Mouse (Mus musculus) heart, adult 2 months (tissue): ENCODE measurements at regions not wholly inside any gene's neighbourhood (a gene's known extent, or its start where the extent isn't known, plus 50 kb on each side); places are given as distances from the start of the nearest gene placed in this dataset.

Experiments used
- DNase-seq, 2 experiments: peaks; one replicate each; pipeline ENCODE4 v3.0.0; 2021
- H3K27ac ChIP-seq: fragments of 200-600 bp; 2 replicates; pipeline ENCODE4 v1.8.1; 2022
- H3K27me3 ChIP-seq: fragments of 200-500 bp; 2 replicates; pipeline ENCODE4 v1.6.1; 2012; ENCODE audit warnings: mild to moderate bottlenecking, low read length, inconsistent platforms, mixed read lengths; ENCODE audit not compliant: control insufficient read depth, insufficient read depth
- H3K36me3 ChIP-seq: fragments of 200-500 bp; 2 replicates; pipeline ENCODE4 v1.6.1; 2012; ENCODE audit warnings: low read length, inconsistent platforms; ENCODE audit not compliant: control insufficient read depth, insufficient read depth
- H3K4me1 ChIP-seq: fragments of 200-500 bp; 2 replicates; pipeline ENCODE4 v1.6.1; 2011; ENCODE audit warnings: low read length; ENCODE audit not compliant: control insufficient read depth, insufficient read depth
- H3K4me3 ChIP-seq: fragments of 200-600 bp; 2 replicates; pipeline ENCODE4 v1.8.1; 2022
- H3K79me2 ChIP-seq: fragments of 200-500 bp; replicated peaks from 2 replicates; pipeline ENCODE4 v1.6.1; 2012; ENCODE audit warnings: mild to moderate bottlenecking, inconsistent platforms, low read length, moderate library complexity, mixed read lengths; ENCODE audit not compliant: control insufficient read depth, insufficient read depth
- H3K9ac ChIP-seq: fragments of 200-500 bp; 2 replicates; pipeline ENCODE4 v1.6.1; 2012; ENCODE audit warnings: low read depth, mild to moderate bottlenecking, control low read depth, inconsistent platforms, low read length, mixed read lengths
- CTCF ChIP-seq: fragments of 200-600 bp; IDR thresholded peaks from 2 replicates; pipeline ENCODE4 v1.8.1; 2022; ENCODE audit warnings: antibody characterized with exemption, mild to moderate bottlenecking, moderate library complexity
- EP300 ChIP-seq: fragments of 200-500 bp; IDR thresholded peaks from 2 replicates; pipeline ENCODE4 v1.6.1; 2011; ENCODE audit warnings: low read depth, low read length, control low read depth; ENCODE audit not compliant: insufficient read depth
- POLR2A ChIP-seq: fragments of 200-500 bp; IDR thresholded peaks from 2 replicates; pipeline ENCODE4 v1.6.1; 2011; ENCODE audit warnings: mild to moderate bottlenecking, low read depth, low read length, control low read depth; ENCODE audit not compliant: insufficient read depth
- WGBS: fragments of 180-500 bp; shearing (Covaris S2); methylation state at CpG from one replicate; pipeline ENCODE4 v1.1.7; 2018; 5-methylcytosine and 5-hydroxymethylcytosine counted together
- intact Hi-C: fragments of 180-260 bp; cut with DNase I; formaldehyde crosslinking; loops from one replicate; pipeline ENCODE4 v1.15.1; 2025

DNA sequence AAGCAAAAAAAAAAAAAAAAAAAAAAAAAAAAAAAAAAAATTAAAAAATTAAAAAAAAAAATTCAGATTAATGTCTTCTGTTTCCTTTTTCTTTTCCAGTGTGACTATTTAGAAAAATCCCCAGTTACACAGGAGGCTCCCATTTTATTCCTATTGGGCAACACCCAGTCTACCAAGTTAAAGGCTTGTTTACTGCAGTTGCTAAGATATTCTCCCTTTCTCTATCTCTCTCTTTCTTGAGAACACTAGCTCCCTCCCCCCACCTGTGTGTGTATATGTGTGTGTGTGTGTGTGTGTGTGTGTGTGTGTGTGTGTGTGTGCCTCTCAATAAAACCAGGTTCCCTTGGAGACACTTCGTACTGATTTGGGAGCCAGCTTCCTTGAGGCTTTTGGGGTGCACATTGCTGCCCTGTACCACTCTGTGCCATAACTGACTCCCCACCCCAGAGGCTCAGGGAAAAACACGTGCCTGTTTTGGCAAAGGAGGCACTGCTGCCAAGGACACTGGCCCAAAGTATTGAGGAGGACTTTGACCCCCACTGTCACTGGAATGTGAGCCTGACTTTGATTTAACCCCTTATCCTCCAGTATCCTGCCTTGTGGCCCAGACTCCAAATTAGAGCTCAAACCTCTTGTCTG, 50.3 kb downstream of the Anapc15-ps start:
- no peak for TF ChIP-seq POLR2A
- Histone ChIP-seq H3K79me2 (no peaks in the 10 kb centered on the region), H3K36me3 (no peaks in the 10 kb centered on the region), H3K27me3 (no peaks in the 10 kb centered on the region), H3K4me1 (no peaks in the 10 kb centered on the region), H3K9ac (no peak overlapping the region), H3K27ac (no peak overlapping the region), H3K4me3 (no peak overlapping the region)
- intact Hi-C loops: no loop called here
- DNase-seq: peak in 1 of 2 experiments; percentile 25
- WGBS: 31% methylated on average over 2 of the region's 2 CpGs

DNA sequence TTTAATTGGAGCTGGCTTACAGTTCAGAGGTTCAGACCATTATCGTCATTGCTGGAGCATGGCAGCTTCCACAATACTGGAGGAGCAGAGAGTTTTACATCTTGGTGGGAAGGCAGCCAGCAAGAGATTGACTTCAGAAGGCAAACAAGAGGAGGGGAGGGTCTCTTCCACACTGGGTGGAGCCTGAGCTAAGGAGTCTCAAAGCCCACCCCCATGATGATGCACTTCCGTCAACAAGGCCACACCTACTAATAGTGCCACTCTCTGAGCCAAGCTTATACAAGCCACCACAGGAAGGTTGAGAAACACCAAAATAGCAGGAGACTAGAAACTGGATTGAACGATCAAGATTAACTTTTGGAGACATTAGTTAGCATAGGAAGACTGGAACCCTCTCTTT, 52.5 kb downstream of the Anapc15-ps start:
- Histone ChIP-seq H3K4me1 (no peaks in the 10 kb centered on the region), H3K27ac (no peak overlapping the region), H3K4me3 (no peak overlapping the region), H3K36me3 (no peaks in the 10 kb centered on the region), H3K27me3 (no peaks in the 10 kb centered on the region), H3K9ac (no peak overlapping the region), H3K79me2 (no peaks in the 10 kb centered on the region)
- DNase-seq: no peak
- WGBS: 94% methylated on average over 3 of the region's 3 CpGs
- intact Hi-C loops: no loop called here
- no peak for TF ChIP-seq POLR2A
- no peak for TF ChIP-seq EP300
- no peak for TF ChIP-seq CTCF

DNA sequence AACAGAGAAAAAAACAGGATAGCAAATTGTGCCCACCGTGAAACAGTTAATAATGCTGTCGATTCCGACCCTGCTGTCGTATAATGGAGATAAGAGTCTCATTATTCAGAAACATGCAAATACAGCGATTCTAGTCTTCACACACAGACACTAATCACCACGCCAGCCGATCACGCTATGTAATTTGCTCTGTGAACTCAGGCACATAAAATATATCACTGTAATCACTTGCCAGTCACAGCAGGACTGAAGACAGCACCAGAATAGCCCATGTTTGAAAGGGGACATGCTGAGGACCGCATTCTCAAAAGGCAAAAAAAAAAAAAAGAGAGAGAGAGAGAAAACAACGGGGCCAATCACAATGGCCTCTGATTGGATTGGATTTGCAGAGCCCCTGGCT, 53.6 kb downstream of the Anapc15-ps start:
- 57% methylated on average over 10 of the region's 10 CpGs for WGBS

DNA sequence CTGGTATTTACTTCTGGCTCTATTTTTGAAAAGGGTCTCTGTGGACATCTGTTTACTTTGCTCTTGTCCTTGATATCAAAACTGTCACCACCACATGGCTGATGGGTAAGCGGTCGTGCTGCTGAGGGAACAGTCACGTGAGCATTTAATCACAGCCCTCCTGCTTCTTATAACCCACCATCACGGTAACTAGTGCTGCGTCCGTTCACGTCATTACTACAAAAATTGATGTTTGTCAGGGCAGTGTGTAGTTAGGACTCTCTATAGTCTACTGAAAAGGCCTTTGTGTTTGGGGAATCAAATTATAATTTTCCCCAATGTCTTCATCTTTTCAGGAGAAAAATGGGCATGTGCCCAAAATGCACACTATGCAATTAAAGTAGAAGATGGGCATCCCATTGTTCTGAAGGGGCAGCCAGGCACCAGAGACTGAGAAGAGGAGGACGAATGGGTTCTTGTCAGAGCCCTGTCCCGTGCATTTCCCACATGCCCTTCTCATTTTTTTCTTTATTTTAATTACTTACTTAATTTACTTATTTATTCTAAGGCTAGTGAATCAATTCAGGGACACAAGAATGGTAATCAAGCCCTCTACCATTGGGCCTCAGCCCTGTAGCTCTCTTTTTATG, 54.6 kb upstream of the Nudt4 start:
- H3K4me3 ChIP-seq: no peak overlapping the region
- WGBS: 77% methylated on average over 9 of the region's 9 CpGs
- no peaks in the 10 kb centered on the region for H3K36me3 ChIP-seq
- no peak overlapping the region for H3K27ac ChIP-seq
- TF ChIP-seq POLR2A: no peak
- TF ChIP-seq EP300: no peak
- no peak for TF ChIP-seq CTCF
- DNase-seq: no peak
- no peaks in the 10 kb centered on the region for H3K27me3 ChIP-seq
- H3K79me2 ChIP-seq: no peaks in the 10 kb centered on the region
- intact Hi-C loops: no loop called here
- H3K4me1 ChIP-seq: no peaks in the 10 kb centered on the region
- no peak overlapping the region for H3K9ac ChIP-seq

More for the DNA sequence above, 53.6 kb downstream of the Anapc15-ps start:
- Histone ChIP-seq H3K9ac (no peak overlapping the region), H3K27ac (no peak overlapping the region), H3K27me3 (no peaks in the 10 kb centered on the region), H3K4me3 (no peak overlapping the region), H3K79me2 (no peaks in the 10 kb centered on the region), H3K36me3 (no peaks in the 10 kb centered on the region), H3K4me1 (no peaks in the 10 kb centered on the region)
- TF ChIP-seq EP300 (no peak), CTCF (no peak), POLR2A (no peak)
- DNase-seq: no peak
- intact Hi-C loops: no loop called here

DNA sequence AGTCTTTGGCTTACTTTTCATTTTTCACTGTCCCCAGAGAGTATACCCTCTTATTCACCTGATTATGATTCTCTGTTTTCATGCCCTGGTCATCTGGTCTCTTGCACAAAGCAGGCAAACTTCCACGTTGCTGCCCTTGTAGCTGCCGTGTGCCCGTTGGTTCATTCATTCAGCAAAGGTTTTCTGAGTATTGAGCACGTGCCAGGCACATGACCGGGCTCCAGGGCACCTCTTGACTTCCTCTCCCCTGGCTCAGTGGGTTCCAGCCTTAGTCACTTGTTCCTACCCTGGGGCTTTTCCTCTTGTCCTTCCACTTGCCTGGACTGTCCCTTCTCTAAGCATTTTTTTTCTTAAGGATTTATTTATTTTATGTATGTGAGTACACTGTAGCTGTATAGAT, 52.9 kb upstream of the Nudt4 start:
- Histone ChIP-seq H3K9ac (no peak overlapping the region), H3K36me3 (no peaks in the 10 kb centered on the region), H3K4me1 (no peaks in the 10 kb centered on the region), H3K27ac (no peak overlapping the region), H3K79me2 (no peaks in the 10 kb centered on the region), H3K27me3 (no peaks in the 10 kb centered on the region), H3K4me3 (no peak overlapping the region)
- WGBS: 45% methylated on average over 5 of the region's 5 CpGs
- no peak for TF ChIP-seq POLR2A
- no peak for TF ChIP-seq CTCF
- TF ChIP-seq EP300: no peak
- intact Hi-C loops: no loop called here
- peak; percentile 28 to 53 for DNase-seq

DNA sequence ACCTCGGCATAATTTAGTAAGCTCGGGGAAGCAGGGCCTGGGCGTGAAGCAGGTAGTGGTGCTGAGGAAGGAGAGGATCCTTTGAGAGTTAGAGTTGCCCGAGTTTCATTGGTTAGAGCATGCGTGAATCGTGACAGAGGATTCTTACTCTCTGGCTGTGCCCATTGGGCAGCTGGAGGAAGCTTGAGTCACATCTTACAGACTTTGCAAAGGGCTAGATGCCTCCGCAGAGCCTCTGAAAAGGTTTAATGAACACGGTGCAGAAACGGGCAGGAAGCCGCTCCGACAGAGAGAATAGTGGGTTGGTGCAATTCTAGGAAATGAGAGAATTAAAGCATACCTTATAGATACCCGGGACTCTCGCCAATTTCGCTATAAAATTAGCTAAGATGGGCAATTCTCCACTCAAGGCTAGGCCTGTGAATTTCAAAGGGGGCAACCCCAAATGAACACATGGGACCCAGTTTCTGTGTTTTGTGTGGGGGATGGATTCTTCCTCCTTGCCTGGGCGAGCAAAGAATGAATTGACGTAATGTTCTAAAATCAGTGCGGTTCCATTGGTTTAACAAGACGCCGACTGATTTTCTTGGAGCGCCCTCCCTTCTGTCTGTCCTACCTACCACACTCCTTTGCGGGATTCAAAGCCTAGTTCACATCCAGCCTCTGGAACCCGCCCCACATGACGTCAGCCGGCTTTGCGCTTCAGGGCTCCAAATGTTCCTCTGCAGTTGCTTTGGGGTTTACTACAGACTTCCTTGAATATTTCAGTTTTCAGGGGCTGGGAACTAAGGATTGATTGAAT, 52.1 kb upstream of the Nudt4 start:
- DNase-seq: no peak
- no peak overlapping the region for H3K4me3 ChIP-seq
- H3K9ac ChIP-seq: no peak overlapping the region
- H3K4me1 ChIP-seq: peaks cover 1% of the 10 kb centered on the region; the same call in 1 of the 2 replicates
- WGBS: 81% methylated on average over 25 of the region's 25 CpGs
- no peaks in the 10 kb centered on the region for H3K36me3 ChIP-seq
- intact Hi-C loops: no loop called here
- no peaks in the 10 kb centered on the region for H3K79me2 ChIP-seq
- TF ChIP-seq EP300 (no peak), CTCF (no peak)
- no peaks in the 10 kb centered on the region for H3K27me3 ChIP-seq
- no peak overlapping the region for H3K27ac ChIP-seq
